Mouse (Mus musculus) megakaryocyte, embryonic 14.5 days (primary cell): ENCODE results near the gene Ubr4.

ENCODE experiments used
- FLI1 ChIP-seq: IDR thresholded peaks from 2 replicates; pipeline ENCODE4 v1.6.1; 2012; ENCODE audit warnings: low read length, inconsistent platforms, mixed read lengths
- GATA1 ChIP-seq: IDR thresholded peaks from 3 replicates; pipeline ENCODE4 v1.6.1; 2012; ENCODE audit warnings: mixed read lengths, low read length, inconsistent platforms, borderline replicate concordance

DNA sequence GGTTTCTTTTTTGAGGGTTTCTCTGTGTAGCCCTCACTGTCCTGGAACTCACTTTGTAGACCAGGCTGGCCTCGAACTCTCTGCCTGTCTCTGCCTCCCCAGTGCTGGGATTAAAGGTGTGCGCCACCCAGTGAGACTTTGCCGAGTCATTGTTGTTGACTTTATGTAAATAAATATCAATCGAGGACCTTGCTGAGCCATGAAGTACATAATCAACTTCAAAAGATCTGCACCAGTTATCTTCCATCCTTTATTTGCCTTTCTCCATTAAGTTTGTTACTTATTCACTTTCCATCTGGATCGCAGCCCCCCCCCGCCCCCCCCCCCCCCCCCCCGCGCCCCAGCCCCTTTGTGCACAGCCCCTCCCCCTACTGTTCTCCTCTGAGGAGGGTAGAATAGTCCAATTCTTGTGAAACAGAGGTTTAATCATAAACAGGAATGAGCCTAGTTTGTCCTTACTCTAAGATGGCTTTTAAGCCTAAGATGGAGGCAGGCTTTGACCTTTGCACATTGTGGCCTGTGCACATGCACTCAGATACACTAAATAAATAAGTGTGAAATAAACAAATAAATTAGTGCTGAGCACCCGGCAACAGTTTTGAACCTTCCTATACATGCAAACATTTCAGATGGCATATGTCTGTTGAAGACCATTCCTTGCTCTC lies 17.6 kb upstream of the Ubr4 start:
- TF ChIP-seq GATA1, result no peak
- TF ChIP-seq FLI1, result no peak
